Mouse (Mus musculus): ENCODE data around the gene Plvap.
"Not testable (repeated sequence)": the region's sequence is repeated elsewhere in the genome, so short reads cannot be mapped to it uniquely, and the experiment has no call there.

Plvap gene

DNA sequence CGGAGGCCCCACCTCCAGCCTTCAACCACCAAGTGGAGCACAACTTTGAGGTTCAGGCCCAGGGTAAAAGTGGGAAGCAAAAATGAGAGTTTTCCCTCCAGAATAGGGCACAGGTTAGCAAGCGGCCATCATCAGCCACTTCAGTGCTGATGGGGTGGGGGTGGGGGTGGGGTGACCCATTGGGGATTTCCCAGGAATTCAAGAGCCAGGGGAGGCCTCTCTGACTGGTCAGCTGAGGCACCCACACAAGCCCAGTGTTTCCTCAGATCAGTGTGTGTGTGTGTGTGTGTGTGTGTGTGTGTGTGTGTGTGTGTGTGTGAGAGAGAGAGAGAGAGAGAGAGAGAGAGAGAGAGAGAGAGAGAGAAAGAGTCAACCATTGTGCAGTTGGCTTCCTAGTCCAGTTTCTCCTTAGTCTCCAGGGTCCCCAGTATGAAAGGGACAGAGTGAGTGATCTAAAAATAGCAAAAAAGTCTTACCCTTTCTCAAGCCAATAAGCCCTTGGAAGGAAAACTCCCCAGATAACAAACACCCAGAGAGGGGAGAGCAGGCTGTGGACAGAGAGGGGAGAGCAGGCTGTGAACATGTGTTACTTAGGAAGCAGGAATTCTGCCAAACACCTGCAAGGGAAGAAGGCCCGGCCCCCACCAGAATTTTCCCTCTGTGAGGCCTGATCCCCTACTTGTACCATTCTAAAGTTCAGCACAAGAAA is 15.8 kb upstream of the Plvap start:
- no peak for DNase-seq (ENCODE audit: extremely low spot score, low read depth, low spot score)

DNA sequence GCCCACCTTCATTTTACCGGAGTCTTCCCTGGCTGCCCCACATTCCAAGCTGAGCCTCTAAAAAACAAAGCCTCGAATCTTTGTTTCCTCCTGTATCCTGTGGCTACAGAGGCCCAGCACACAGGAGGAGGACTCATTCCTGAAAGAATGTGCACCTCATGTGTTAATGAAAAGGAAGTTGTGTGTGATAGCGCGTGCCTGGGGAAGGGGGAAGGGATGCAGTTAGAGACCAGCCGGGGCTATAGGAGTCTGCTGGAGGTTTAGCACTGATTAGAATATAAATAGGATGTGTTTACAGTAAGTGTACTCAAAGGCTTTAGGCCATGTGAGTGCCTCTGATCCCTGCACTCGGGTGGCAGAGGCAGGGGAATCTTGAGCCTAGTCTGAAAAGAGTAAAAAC is 14.7 kb upstream of the Plvap start:
- DNase-seq (ENCODE audit: extremely low spot score, low read depth, low spot score) = no peak

DNA sequence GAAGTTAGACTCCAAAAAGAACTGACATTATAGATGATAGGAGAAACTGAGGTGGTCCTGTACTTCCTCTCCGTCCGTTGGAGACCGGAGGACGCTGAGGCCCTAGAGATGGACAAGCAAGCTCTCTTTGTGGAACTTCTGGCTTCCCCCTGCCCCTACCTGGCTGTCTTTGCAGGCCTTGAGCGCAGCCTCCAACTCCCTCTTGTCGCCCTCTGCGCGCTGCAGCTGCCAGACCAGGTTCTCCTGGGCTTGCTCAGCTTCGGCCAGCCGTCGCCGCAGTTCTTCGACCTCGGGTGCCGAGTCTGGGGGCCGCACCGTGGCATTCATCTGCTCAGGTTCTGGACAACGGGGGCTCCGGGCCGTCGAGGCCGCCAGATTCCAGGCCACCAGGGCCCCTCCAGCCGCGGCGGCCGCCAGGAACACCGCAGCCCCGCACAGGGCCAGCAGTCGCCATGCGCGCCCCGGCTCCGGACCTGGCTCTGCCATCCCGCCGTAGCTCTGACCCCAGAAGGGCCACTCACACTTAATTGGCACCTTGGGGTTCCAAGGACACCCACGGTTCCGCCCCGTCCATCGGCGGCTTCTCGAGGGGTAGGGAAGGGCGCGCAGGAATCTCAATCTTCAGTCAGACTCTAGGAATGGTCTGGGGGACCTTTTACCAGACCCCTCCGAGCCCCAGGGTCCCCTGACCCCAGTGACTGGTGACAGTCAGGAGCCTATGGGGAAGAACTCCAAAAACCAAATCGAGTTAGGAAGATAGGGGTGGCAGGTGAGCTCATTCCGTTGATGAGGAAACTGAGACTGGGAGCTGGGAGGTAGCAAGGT is 13.9 kb upstream of the Plvap start, which contains the start of gene Ccdc194:
Ccdc194 (minus strand) TSS at position 486 of the 825 bp plus-strand sequence.
- no peak for DNase-seq (ENCODE audit: extremely low spot score, low read depth, low spot score)

DNA sequence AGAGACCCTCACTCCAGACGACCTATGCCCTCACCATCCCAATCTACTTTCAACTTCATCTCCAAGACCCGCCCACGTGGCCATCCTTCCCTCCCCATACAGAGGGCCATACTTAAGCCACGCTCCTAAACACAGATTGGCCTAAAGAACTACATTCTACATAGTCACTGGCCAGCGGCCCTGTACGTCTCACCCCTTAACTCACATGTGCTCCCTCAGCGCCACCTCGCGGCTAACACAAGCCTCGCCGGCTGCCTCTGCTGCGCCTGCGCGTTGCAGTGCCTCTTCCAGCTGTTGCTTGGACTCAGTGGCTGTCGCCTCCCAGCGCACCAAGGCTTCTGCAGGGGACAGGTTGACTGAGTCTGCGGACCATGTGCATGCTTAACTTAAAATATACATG is 10.1 kb upstream of the Plvap start:
- DNase-seq (ENCODE audit: extremely low spot score, low read depth, low spot score) = peak; percentile 72

DNA sequence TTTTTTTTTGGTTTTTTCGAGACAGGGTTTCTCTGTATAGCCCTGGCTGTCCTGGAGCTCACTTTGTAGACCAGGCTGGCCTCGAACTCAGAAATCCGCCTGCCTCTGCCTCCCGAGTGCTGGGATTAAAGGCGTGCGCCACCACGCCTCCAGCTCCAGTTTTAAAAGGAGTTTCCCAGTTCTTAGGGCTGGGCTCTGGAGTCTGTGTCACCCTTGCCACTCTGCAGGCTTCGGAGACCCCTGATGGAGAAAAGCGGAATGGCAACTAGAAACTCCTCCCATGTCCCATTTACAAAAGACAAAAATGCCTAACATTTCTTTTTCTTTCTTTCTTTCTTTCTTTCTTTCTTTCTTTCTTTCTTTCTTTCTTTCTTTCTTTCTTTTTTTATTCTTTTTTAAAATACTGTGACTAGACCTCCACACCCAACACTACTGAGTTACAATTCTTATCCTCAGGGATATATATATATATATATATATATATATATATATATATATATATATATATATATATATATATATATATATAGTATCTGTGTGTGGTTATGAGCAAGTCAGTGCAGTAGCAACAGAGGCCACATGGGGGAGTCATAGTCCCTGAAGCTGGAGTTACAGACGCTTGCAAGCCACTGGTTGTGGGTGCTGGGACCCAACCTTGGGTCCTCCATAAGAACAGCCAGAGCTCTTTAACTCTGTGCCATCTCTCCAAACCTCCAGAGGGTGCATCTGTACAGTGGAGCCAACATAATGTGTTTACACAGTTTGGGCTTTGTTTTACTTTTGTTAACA is 7.7 kb upstream of the Plvap start:
- DNase-seq (ENCODE audit: extremely low spot score, low read depth, low spot score) = not testable (repeated sequence)

DNA sequence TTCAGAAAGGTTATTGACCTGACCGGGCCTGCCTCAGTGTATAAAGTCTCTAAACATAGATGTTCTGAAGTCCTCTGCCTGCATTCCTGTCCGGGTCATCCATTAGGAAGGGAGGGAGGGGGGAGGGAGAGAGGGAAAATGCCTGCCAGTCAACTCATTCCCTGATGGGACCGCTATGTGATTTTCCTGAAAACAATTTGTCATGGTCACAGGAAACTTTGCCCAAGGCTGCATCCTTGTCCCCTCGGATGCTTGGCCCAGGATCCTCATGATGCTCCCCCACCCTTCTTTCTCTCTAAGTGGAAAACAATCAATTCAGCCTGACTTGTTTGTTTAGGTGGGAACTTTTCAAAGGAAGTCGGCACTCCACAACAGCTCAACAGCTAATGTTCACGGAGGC is 5.2 kb upstream of the Plvap start:
- no peak for DNase-seq (ENCODE audit: extremely low spot score, low read depth, low spot score)

DNA sequence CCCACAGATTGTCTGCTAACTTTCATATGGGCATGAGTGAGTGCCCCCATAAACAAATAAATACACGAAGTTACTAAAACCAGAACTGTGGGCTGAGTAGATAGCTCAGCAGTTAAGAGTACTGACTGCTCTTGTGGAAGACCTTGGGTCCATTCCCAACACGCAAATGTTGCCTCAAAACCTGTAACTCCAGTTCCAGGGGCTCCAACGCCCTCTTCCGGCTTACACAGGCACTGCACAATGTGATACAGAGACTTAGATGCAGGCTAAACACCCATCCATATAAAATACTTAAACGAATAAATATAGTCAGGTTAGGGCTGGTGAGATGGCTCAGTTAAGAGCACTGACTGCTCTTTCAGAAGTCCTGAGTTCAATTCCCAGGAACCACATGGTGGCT is 3.5 kb upstream of the Plvap start:
- no peak for DNase-seq (ENCODE audit: extremely low spot score, low read depth, low spot score)

DNA sequence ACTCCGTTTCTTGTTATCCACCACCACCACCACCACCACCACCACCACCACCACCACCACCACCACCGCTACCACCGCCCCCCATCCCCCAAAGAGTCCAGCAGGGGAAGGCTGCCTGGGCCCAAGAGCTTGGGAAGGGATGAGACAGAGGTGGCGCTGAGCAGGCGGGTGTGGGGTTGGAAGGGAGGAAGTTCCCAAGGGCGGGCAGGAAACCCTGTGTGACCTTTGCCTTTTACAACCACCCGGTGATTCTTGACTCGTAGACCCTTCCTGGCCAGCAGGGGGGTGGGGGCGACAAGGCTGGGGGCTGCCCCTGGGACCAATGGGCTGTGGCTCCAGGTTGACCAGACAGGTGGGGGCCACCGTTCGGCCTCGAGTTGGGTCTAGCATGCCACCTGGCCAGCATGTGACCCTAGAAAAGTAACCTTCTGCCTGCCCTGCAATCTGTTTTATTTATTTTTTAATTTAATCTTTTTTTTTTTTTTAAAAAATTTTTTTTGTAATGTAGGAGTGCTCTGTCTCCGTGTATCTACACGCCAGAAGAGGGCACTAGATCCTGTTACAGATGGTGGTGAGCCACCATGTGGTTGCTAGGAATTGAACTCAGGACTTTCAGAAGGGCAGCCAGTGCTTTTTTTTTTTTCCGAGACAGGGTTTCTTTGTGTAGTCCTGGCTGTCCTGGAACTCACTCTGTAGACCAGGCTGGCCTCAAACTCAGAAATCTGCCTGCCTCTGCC is 1.6 kb upstream of the Plvap start:
- no peak for DNase-seq (ENCODE audit: extremely low spot score, low read depth, low spot score)

DNA sequence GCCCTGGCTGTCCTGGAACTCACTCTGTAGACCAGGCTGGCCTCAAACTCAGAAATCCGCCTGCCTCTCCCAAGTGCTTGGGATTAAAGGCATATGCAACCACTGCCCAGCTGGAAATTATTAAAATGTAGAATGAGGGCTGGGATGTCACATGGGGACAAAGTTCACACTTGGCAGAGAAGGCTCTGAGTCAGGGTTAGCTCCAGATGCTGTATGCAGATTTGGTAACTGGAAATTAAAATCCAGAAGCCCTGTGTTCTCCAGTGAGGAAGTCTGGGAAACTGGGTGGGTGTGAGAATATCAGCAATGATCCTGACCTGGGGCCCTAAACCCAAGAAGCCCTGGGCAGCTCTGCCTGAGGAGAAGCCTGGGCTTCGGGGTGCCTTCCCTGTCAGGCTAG is 2.2 kb downstream of the Plvap start:
- DNase-seq (ENCODE audit: extremely low spot score, low read depth, low spot score) = no peak

DNA sequence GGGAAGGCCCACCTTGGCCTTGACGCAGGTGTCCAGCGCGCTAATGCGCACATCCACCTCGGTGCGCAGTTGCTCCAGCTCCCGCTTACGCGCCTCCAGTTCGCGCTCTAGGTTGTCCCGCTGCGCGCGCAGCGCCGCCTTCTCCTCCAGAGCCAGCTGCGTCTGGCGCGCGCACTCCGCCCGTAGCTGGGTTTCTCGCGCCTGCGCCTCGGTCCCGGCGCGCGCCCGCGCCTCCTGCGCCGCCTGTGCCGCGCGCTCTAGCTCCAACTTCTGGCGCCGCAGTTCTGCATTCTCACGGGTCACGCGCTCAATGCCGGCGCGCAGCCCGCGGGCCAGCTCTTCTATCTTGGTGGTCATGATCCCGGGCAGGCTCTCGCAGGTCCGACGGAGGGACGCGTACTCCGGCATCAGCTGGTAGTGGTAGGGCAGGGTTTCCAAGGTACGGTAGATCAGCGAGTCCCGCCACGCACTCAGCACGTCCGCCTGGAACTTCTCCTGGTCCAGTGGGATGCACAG is 3.9 kb downstream of the Plvap start:
- peak; percentile 64 for DNase-seq (ENCODE audit: extremely low spot score, low read depth, low spot score)

DNA sequence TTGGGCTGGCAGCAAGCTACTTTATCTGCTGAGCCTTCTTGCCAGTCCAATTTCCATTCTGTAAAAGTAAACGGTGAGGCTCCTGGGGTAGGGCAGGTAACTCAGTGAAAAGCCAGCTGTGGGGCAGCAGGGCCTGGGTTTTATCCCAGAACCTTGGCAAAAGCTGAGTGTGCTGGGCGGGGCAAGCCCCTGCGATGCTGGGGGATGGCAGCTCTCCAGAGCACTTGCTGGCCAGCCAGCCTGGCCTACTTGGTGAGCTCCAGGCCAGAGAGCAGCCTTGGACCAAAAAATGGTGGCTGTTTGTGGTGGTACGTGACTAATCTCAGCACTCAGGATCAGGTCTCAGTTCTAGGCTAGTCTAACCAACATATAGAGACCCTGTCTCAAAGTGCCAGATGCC is 5.6 kb downstream of the Plvap start:
- no peak for DNase-seq (ENCODE audit: extremely low spot score, low read depth, low spot score)

DNA sequence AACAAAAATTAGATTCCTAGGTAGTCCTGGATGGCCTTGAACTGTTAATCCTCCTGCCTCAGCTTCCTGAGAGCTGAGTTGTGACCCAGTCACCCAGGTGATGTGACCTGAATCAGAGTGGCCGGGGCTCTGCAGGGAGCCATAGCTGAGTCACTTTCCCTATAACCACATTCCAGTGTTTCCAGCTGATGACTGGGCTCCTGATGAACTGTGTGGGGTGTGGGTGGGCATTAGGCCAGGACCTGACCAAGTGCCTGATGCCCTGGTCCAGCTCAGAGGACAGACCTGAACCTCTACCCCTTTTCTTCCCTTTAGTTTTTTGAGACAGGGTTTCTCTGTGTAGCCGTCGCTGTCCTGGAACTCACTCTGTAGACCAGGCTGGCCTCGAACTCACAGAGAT is 6.2 kb downstream of the Plvap start:
- no peak for DNase-seq (ENCODE audit: extremely low spot score, low read depth, low spot score)

DNA sequence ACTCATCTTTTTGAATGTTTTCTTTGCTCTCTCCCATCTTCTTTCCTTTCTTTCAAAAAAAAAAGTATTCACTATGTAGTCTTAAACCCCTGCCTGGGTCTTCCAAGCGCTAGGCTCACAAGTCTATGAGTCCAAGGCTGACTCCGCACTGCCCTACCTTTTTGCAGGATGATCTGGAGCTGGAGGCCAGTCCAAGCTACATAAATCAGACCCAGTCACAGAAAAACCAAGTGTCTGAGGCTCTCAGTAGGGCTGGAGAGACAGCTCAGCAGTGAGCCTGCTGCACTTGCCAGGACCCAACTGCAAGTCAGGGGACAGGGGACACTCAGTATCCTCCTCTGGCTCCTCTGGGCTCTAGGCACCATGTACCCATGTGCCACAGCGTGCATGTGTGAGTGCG is 7.2 kb downstream of the Plvap start:
- DNase-seq (ENCODE audit: extremely low spot score, low read depth, low spot score) = no peak

DNA sequence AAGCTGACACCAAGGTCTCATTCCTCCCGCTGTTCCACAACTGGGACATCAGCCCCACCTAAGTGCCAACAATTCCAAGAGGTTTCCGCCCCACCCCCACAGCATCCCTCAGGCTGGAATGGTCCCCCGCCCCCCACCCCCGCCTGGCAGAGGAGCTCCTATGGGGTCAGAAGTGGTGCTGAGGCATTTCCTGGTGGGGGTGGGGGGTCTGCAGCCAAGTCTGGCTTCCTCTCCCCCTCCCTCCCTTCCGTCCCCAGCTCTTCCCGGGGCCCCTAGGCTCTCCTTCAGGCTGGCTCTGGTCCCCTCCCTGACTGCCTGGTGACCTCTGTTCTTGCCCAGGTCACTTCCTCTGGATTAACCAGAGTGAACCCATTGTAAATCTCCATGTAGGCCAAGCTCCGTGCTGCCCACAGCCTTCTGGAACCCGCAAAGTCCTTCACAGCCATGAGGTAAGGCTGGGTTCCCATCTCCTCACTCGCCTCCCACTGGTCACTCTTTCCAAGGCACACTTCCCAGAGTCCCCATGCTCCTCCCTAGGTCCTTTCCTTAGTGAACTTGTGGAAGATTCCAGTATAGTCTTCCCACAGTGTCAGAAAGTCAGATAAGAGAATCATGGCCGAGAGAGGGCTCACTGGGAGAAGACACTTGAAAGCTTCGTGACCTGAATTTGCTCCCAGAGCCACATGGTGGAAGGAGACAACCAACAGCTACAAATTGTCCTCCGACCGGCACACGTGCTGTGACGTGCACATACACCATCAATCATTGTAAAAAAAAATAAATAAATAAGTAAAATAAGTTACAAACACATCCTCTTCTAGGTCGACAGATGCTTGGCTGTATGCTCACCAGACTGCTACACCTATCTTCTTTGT is 12.5 kb downstream of the Plvap start:
- DNase-seq (ENCODE audit: extremely low spot score, low read depth, low spot score) = no peak

DNA sequence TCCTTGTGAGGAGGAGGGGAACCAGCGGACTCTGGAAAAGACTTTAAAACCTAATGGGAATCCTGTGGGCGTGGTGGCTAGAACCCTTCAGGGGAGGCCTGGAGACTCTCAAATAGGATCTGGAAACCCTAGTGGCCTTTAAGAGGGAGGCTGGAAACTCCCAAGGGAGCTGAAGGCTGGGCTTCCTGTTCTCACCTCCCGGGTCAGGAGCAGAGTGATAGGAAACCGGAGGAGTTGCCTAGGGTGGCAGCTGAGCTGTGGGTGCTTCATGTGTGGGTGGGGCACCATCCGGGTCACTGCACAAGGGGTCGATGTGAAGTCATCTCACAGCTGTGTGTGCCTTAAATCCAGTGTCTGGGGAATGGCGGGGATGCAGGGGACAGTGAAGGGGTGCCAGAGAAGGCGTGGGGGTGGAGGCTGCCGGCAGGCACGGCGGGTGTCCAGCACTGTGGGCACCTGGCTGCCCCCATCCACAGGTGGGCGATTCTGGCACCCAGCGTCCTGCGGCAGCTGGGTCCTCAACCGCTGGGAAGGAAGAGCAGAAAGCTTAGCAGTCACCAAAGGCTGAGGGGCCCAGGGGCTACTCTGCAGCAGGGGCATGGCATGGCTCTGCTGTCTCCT is 13.6 kb downstream of the Plvap start:
- DNase-seq (ENCODE audit: extremely low spot score, low read depth, low spot score) = no peak

DNA sequence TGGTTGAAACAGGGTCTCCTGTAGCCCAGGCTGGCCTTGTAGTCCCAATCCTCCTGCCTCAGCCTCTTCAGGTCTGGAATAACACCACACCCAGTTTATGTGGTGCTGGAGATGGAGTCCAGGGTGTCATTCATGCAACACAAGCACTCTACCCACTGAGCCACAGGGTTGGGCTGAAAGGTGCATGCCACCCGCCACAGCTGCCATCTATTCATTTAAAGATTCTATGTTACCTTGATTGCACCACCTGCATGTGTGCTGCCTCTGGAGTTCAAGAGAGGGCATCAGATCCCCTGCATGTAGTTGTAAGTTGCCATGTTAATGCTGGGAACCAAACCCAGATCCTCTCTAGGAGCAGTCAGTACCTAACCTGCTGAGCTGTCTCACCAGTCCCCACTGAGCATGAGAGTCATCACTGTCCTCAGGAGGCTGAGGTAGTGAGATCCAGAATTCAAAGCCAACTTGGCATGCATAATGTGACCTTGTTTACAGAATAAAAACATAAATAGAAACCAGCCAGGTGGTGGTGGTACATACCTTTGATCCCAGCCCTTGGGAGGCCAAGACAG is 14.4 kb downstream of the Plvap start:
- no peak for DNase-seq (ENCODE audit: extremely low spot score, low read depth, low spot score)

DNA sequence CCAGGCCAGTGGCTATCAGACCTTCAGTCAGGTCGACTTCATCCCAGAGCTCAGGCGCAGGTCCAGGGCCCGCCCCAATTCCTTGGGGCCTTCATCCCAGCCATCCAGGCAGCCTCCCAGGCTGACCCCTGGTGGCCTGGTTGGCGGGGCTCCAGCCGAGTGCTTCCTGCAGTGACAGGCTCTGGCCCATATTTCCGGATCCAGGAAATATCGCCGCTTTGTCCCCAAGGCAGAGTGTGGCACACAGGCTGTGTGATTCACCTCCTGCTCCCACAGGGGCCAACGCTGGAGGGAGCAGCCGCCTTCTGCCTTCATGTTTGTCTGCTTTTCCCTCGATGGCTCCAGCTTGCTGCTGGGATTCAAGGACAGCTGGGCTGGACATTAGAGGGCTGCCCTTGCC is 15.1 kb downstream of the Plvap start:
- DNase-seq (ENCODE audit: extremely low spot score, low read depth, low spot score) = no peak

DNA sequence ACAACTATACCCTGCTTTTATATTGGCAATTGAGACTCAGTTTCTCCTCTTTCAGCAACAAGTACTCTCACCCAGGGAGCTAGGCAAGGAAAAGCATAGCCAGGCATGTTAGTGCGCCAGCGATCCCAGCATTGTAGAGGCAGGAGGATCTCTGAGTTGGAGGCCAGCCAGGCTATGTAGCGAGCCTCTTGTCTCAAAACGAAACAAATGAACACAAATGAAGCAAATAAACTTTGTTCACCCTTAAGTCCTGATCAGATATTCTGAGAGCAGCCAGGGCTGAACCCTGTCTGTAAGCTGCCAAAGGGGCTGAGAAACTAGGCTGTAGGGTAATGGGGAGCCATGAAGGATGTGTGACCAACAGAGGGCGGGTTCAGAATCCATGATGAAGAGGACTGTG is 15.7 kb downstream of the Plvap start:
- DNase-seq (ENCODE audit: extremely low spot score, low read depth, low spot score) = no peak

DNA sequence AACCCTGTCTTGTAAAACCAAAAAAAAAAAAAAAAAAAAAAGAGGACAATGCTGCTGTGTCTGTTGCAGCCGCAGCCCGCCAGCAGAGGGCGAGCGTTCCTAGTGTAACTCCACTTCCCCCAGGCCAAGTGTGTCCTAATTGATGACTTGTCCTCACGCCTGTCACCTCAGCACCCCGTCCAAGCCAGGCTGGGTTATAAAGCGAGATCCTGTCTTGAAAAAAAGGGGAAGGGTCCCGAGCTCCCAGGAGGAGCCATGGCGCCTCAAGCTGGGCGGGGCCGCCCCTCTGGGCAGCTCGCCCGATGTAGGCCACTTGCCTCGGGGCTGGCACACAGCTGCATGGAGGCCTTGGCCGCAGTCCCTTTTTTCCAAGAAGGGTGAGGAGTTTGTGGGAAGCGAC is 16.5 kb downstream of the Plvap start:
- no peak for DNase-seq (ENCODE audit: extremely low spot score, low read depth, low spot score)

Data from hindlimb bud, embryonic 11.5 days (tissue).